Mouse (Mus musculus): ENCODE data around the gene Ankrd13c. TPM values are rescaled to one million over a fixed set of nuclear protein-coding genes. Genes with fewer than 3 reads are reported as not detected.

Gene Ankrd13c
- 24.0 and 24.4 TPM in 2 replicates for polyA plus RNA-seq (2014; fragmentation: Nextera tagmentation; extraction: Ambion mirVana)

GRCm38 (mm10) chr3:157946843-157947358, at the start of gene Ankrd13c:
TSS of gene Ankrd13c (plus strand) at chr3:157947239.
- peak within 1 kb of the TSS; percentile 97 for H3K9ac ChIP-seq (ENCODE audit: low read depth, low read length)
- peak; percentile 96 for ATAC-seq (replicated peaks; ENCODE audit: insufficient number of reproducible peaks, low FRiP score, low TSS enrichment)
- peak within 1 kb of the TSS; percentile 95 for H3K4me2 ChIP-seq
- 0 out of 2 replicates have a peak, but pooled peaks cover 3% of the 10 kb centered on the region for H3K4me1 ChIP-seq (ENCODE audit: control insufficient read depth, insufficient read depth, low read length)
- peak within 1 kb of the TSS; percentile 79 for H3K4me3 ChIP-seq (ENCODE audit: low read depth, low read length)
- WGBS (ENCODE audit: insufficient replicate concordance) = under 1% methylated on average over 32 of the region's 45 CpGs
- no peaks in the 10 kb centered on the region for H3K27me3 ChIP-seq (ENCODE audit: control insufficient read depth, insufficient read depth, low read length)
- peak within 1 kb of the TSS; percentile 98 for H3K27ac ChIP-seq (ENCODE audit: low read depth, low read length)
- no peaks in the 10 kb centered on the region for H3K36me3 ChIP-seq (ENCODE audit: control insufficient read depth, insufficient read depth, low read length)
- no peaks in the 10 kb centered on the region for H3K9me3 ChIP-seq (replicated peaks; ENCODE audit: control insufficient read depth, low read length)

DNA sequence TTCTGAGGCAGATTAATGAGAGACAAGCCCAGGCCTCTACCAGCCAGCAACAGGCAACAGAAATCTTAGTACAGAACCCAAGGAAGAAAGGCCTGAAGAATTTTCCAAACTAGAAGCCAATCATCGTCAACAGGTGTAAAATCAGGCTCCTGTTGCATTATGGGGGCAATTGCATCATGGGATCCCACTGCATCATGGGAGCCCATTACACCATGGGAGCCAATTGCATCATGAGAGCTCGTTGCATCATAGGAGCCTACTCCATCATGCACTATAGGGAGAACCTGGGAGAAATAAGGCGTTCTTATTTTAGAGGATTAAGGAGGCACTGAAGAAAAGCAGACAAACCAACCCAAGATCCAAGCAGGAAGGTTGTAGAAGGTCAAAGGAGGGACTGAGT, 49.4 kb upstream of the Ankrd13c start:
- Histone ChIP-seq H3K9me3 (replicated peaks; ENCODE audit: control insufficient read depth, low read length) (no peaks in the 10 kb centered on the region), H3K27me3 (ENCODE audit: control insufficient read depth, insufficient read depth, low read length) (no peaks in the 10 kb centered on the region), H3K4me1 (ENCODE audit: control insufficient read depth, insufficient read depth, low read length) (no peaks in the 10 kb centered on the region), H3K36me3 (ENCODE audit: control insufficient read depth, insufficient read depth, low read length) (no peaks in the 10 kb centered on the region), H3K9ac (ENCODE audit: low read depth, low read length) (no peak overlapping the region), H3K27ac (ENCODE audit: low read depth, low read length) (no peak overlapping the region), H3K4me3 (ENCODE audit: low read depth, low read length) (no peak overlapping the region), H3K4me2 (no peak overlapping the region)
- WGBS (ENCODE audit: insufficient replicate concordance) = 85% methylated on average over 3 of the region's 3 CpGs
- no peak for ATAC-seq (replicated peaks; ENCODE audit: insufficient number of reproducible peaks, low FRiP score, low TSS enrichment)

DNA sequence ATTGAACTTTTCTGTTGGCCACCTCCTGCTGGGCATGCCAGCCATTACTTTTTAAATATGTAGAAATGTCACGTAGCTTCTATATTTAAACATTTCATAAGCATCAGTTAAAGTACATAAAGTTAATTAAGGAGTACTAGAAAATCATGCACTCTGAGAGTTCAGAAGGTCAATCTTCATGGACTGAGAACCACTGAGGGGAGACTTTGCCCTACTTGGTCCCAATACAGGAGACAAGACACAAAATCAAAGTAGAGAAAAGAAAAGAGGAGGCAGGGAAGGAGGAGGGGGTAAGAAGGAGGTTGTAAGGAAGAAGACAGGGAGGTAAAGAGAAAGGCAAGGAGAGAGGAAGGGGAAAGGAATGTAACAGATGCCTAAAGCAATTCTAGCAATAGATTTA, 47.1 kb upstream of the Ankrd13c start:
- H3K4me3 ChIP-seq (ENCODE audit: low read depth, low read length) = no peak overlapping the region
- H3K4me2 ChIP-seq = no peak overlapping the region
- H3K4me1 ChIP-seq (ENCODE audit: control insufficient read depth, insufficient read depth, low read length) = no peaks in the 10 kb centered on the region
- H3K9ac ChIP-seq (ENCODE audit: low read depth, low read length) = no peak overlapping the region
- H3K36me3 ChIP-seq (ENCODE audit: control insufficient read depth, insufficient read depth, low read length) = no peaks in the 10 kb centered on the region
- no peaks in the 10 kb centered on the region for H3K27me3 ChIP-seq (ENCODE audit: control insufficient read depth, insufficient read depth, low read length)
- ATAC-seq (replicated peaks; ENCODE audit: insufficient number of reproducible peaks, low FRiP score, low TSS enrichment) = no peak
- WGBS (ENCODE audit: insufficient replicate concordance) = 89% methylated on average over 1 of the region's 1 CpGs
- no peaks in the 10 kb centered on the region for H3K9me3 ChIP-seq (replicated peaks; ENCODE audit: control insufficient read depth, low read length)
- H3K27ac ChIP-seq (ENCODE audit: low read depth, low read length) = no peak overlapping the region

DNA sequence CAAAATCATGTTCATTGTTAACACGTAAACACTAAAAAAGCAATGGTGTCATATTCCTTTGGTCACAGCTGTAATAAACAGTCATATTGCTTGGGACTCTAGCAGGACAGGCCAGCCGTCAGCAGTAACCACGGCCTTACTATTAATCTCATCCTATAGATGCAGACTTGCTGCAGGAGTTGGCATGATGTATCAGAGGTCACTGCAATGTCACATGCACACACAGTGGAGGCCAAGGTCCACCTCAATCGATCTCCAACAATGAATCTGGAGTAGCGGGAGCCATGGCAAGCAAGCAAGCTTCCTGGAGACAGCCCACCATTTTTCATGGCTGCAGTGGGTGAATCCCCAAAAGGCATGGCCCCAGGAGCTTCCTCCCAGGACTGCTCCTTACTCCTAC, 45.3 kb upstream of the Ankrd13c start:
- no peak overlapping the region for H3K4me3 ChIP-seq (ENCODE audit: low read depth, low read length)
- WGBS (ENCODE audit: insufficient replicate concordance) = 84% methylated on average over 5 of the region's 5 CpGs

DNA sequence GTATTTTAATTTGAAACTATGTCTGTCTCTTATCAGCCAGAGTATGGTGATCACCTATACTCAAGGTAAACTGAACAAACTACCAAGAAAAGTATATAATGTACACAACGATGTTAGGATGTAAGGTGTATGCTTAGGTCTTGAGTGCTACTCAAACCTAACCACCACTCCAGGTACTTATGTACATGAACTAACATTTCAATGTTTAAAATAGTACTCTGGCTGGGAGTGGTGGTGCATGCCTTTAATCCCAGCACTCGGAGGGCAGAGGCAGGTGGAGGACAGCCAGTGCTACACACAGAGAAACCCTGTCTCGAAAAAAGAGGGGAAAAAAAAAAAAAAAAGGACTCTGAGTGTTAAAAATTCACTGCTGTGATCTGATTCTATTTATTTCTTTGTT, 38.9 kb upstream of the Ankrd13c start:
- Histone ChIP-seq H3K27me3 (ENCODE audit: control insufficient read depth, insufficient read depth, low read length) (no peaks in the 10 kb centered on the region), H3K4me1 (ENCODE audit: control insufficient read depth, insufficient read depth, low read length) (no peaks in the 10 kb centered on the region), H3K27ac (ENCODE audit: low read depth, low read length) (no peak overlapping the region), H3K4me3 (ENCODE audit: low read depth, low read length) (no peak overlapping the region), H3K4me2 (no peak overlapping the region), H3K9ac (ENCODE audit: low read depth, low read length) (no peak overlapping the region), H3K36me3 (ENCODE audit: control insufficient read depth, insufficient read depth, low read length) (no peaks in the 10 kb centered on the region), H3K9me3 (replicated peaks; ENCODE audit: control insufficient read depth, low read length) (no peaks in the 10 kb centered on the region)
- no peak for ATAC-seq (replicated peaks; ENCODE audit: insufficient number of reproducible peaks, low FRiP score, low TSS enrichment)
- WGBS (ENCODE audit: insufficient replicate concordance) = 75% methylated on average over 3 of the region's 3 CpGs

More for the DNA sequence above, 45.3 kb upstream of the Ankrd13c start:
- no peak overlapping the region for H3K27ac ChIP-seq (ENCODE audit: low read depth, low read length)
- no peaks in the 10 kb centered on the region for H3K27me3 ChIP-seq (ENCODE audit: control insufficient read depth, insufficient read depth, low read length)
- ATAC-seq (replicated peaks; ENCODE audit: insufficient number of reproducible peaks, low FRiP score, low TSS enrichment) = no peak
- H3K4me1 ChIP-seq (ENCODE audit: control insufficient read depth, insufficient read depth, low read length) = no peaks in the 10 kb centered on the region
- no peaks in the 10 kb centered on the region for H3K36me3 ChIP-seq (ENCODE audit: control insufficient read depth, insufficient read depth, low read length)
- H3K4me2 ChIP-seq = no peak overlapping the region
- H3K9ac ChIP-seq (ENCODE audit: low read depth, low read length) = no peak overlapping the region
- no peaks in the 10 kb centered on the region for H3K9me3 ChIP-seq (replicated peaks; ENCODE audit: control insufficient read depth, low read length)

DNA sequence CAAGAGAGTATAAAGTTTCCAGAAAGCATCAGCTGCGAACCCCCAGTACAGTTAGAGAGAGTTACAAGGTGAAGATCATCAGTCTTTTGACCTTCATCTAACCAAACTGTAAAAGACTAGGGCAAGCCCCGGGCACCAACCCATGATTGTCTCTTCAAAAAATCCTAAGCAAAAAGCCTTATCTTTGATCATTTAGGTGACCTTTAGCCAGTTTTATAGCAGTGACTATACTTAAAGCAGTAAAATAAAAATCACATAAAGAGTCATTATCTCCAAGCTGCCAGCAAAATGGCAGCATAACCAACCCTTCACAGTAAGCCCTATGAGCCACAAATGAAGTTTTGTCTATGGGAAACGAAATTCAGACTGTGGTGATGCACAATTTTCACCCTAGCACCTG, 36.8 kb upstream of the Ankrd13c start:
- 69% methylated on average over 3 of the region's 3 CpGs for WGBS (ENCODE audit: insufficient replicate concordance)
- Histone ChIP-seq H3K9me3 (replicated peaks; ENCODE audit: control insufficient read depth, low read length) (no peaks in the 10 kb centered on the region), H3K4me1 (ENCODE audit: control insufficient read depth, insufficient read depth, low read length) (no peaks in the 10 kb centered on the region), H3K36me3 (ENCODE audit: control insufficient read depth, insufficient read depth, low read length) (no peaks in the 10 kb centered on the region), H3K4me2 (no peak overlapping the region), H3K4me3 (ENCODE audit: low read depth, low read length) (no peak overlapping the region), H3K27me3 (ENCODE audit: control insufficient read depth, insufficient read depth, low read length) (no peaks in the 10 kb centered on the region), H3K9ac (ENCODE audit: low read depth, low read length) (no peak overlapping the region), H3K27ac (ENCODE audit: low read depth, low read length) (no peak overlapping the region)
- no peak for ATAC-seq (replicated peaks; ENCODE audit: insufficient number of reproducible peaks, low FRiP score, low TSS enrichment)

- no peaks in the 10 kb centered on the region for H3K9me3 ChIP-seq (replicated peaks; ENCODE audit: control insufficient read depth, low read length)
- H3K9ac ChIP-seq (ENCODE audit: low read depth, low read length) = no peak overlapping the region
- no peak overlapping the region for H3K4me3 ChIP-seq (ENCODE audit: low read depth, low read length)
- H3K4me1 ChIP-seq (ENCODE audit: control insufficient read depth, insufficient read depth, low read length) = no peaks in the 10 kb centered on the region
- H3K36me3 ChIP-seq (ENCODE audit: control insufficient read depth, insufficient read depth, low read length) = no peaks in the 10 kb centered on the region
- 89% methylated on average over 2 of the region's 2 CpGs for WGBS (ENCODE audit: insufficient replicate concordance)
- H3K27ac ChIP-seq (ENCODE audit: low read depth, low read length) = no peak overlapping the region
- H3K4me2 ChIP-seq = no peak overlapping the region
- no peak for ATAC-seq (replicated peaks; ENCODE audit: insufficient number of reproducible peaks, low FRiP score, low TSS enrichment)
- no peaks in the 10 kb centered on the region for H3K27me3 ChIP-seq (ENCODE audit: control insufficient read depth, insufficient read depth, low read length)
Measured at GRCm38 (mm10) chr3:157912155-157912554, 34.9 kb upstream of the Ankrd13c start.

- Histone ChIP-seq H3K27me3 (ENCODE audit: control insufficient read depth, insufficient read depth, low read length) (no peaks in the 10 kb centered on the region), H3K36me3 (ENCODE audit: control insufficient read depth, insufficient read depth, low read length) (no peaks in the 10 kb centered on the region), H3K27ac (ENCODE audit: low read depth, low read length) (no peak overlapping the region), H3K4me2 (no peak overlapping the region), H3K9ac (ENCODE audit: low read depth, low read length) (no peak overlapping the region), H3K4me1 (ENCODE audit: control insufficient read depth, insufficient read depth, low read length) (no peaks in the 10 kb centered on the region), H3K4me3 (ENCODE audit: low read depth, low read length) (no peak overlapping the region), H3K9me3 (replicated peaks; ENCODE audit: control insufficient read depth, low read length) (no peaks in the 10 kb centered on the region)
- WGBS (ENCODE audit: insufficient replicate concordance) = 87% methylated on average over 4 of the region's 4 CpGs
- ATAC-seq (replicated peaks; ENCODE audit: insufficient number of reproducible peaks, low FRiP score, low TSS enrichment) = no peak
Measured at GRCm38 (mm10) chr3:157916336-157916735, 30.7 kb upstream of the Ankrd13c start.

DNA sequence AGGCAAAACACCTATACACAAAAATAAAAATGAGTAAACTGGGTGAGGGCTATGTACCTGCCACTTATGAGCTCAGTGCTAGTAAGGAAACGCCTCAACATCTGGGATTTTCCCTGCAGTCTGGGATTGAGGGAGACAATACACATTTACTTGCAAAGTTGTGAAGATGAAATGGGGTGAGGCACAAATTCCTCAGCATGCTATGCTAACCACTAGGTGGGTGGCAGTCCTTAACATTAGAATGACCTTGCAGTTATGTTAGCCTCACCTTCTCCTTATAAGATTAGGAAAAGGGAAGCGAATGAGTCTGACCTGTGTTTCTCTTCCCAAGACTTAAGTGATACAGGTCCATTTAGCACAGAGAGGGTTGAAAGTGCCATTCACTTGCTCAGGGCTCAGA, 25.7 kb upstream of the Ankrd13c start:
- no peak overlapping the region for H3K9ac ChIP-seq (ENCODE audit: low read depth, low read length)
- H3K27ac ChIP-seq (ENCODE audit: low read depth, low read length) = no peak overlapping the region
- no peak for ATAC-seq (replicated peaks; ENCODE audit: insufficient number of reproducible peaks, low FRiP score, low TSS enrichment)
- no peaks in the 10 kb centered on the region for H3K36me3 ChIP-seq (ENCODE audit: control insufficient read depth, insufficient read depth, low read length)
- no peaks in the 10 kb centered on the region; the same call in 1 of the 2 replicates for H3K4me1 ChIP-seq (ENCODE audit: control insufficient read depth, insufficient read depth, low read length)
- H3K4me3 ChIP-seq (ENCODE audit: low read depth, low read length) = no peak overlapping the region
- H3K4me2 ChIP-seq = no peak overlapping the region
- no peaks in the 10 kb centered on the region for H3K27me3 ChIP-seq (ENCODE audit: control insufficient read depth, insufficient read depth, low read length)
- no peaks in the 10 kb centered on the region for H3K9me3 ChIP-seq (replicated peaks; ENCODE audit: control insufficient read depth, low read length)
- 88% methylated on average over 2 of the region's 2 CpGs for WGBS (ENCODE audit: insufficient replicate concordance)

Measured in heart, embryonic 11.5 days (tissue).